ENCODE assay signal across 13 mouse cellular contexts in the genomic region with DNA sequence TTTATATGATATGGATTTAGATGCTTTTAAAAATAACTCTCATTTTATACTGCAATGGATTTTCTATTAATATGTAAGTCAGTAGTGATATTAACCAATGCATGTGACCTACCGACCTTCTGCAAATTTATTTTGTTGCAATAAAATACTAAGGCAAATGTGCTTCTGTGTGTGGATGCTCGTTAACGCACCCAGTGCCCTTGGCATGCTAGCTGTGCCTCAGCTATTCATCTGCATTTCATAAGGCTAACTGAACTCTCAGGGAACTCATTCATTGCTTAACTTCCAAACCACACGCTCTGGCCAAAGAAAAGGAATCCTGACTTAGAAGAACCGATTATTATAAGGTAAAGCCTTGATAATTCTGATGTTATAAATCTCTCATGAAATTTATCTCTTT.
A peak's percentile ranks its signal among the peaks of the same experiment; 100 is the strongest.
DNase-seq lines count a peak whose midpoint lies in the region; ATAC-seq and TF ChIP-seq lines count a peak whose summit lies in the region.
"Had no signal": no experiment of that assay in that cellular context is flagged by ENCODE, and none has a peak within 500 bp of the region (broad histone marks: within the 10 kb centered on the region; RNA-seq: fewer than 3 reads in every experiment).

No protein-coding gene starts in this region.

- H3K9me3 ChIP-seq in midbrain, embryonic 10.5 days (replicated peaks) = no peaks in the 10 kb centered on the region
- H3K9me3 ChIP-seq in midbrain, embryonic 11.5 days (ENCODE audit: control insufficient read depth, low read length) = no peaks in the 10 kb centered on the region
- H3K9me3 ChIP-seq in forebrain, embryonic 13.5 days (replicated peaks) = no peaks in the 10 kb centered on the region; the same call in 1 of the 2 replicates
- H3K9me3 ChIP-seq in hindbrain, embryonic 16.5 days (ENCODE audit: control insufficient read depth, low read length) = no peaks in the 10 kb centered on the region
- H3K9me3 ChIP-seq in neural tube, embryonic 13.5 days = no peaks in the 10 kb centered on the region
- no peaks in the 10 kb centered on the region for H3K9me3 ChIP-seq in stomach, postnatal 0 days (ENCODE audit: control insufficient read depth, low read length)
- H3K9me3 ChIP-seq: stomach, embryonic 15.5 days had no signal

- H3K36me3 ChIP-seq in midbrain, embryonic 10.5 days = no peaks in the 10 kb centered on the region
- no peaks in the 10 kb centered on the region for H3K36me3 ChIP-seq in midbrain, embryonic 11.5 days (ENCODE audit: control insufficient read depth, insufficient read depth, low read length)
- no peaks in the 10 kb centered on the region for H3K36me3 ChIP-seq in forebrain, embryonic 13.5 days (ENCODE audit: poor library complexity, severe bottlenecking)
- H3K36me3 ChIP-seq in hindbrain, embryonic 16.5 days (ENCODE audit: control insufficient read depth, insufficient read depth, low read length) = no peaks in the 10 kb centered on the region
- H3K36me3 ChIP-seq in neural tube, embryonic 13.5 days = no peaks in the 10 kb centered on the region
- no peaks in the 10 kb centered on the region for H3K36me3 ChIP-seq in stomach, postnatal 0 days (ENCODE audit: control insufficient read depth, insufficient read depth, low read length)
- H3K36me3 ChIP-seq: stomach, embryonic 15.5 days had no signal

- H3K27me3 ChIP-seq in midbrain, embryonic 10.5 days (ENCODE audit: low read depth, poor library complexity, severe bottlenecking) = peaks cover 12% of the 10 kb centered on the region
- H3K27me3 ChIP-seq in midbrain, embryonic 11.5 days (ENCODE audit: control insufficient read depth, insufficient read depth, low read length) = no peaks in the 10 kb centered on the region
- no peaks in the 10 kb centered on the region for H3K27me3 ChIP-seq in forebrain, embryonic 13.5 days
- H3K27me3 ChIP-seq in hindbrain, embryonic 16.5 days (replicated peaks; ENCODE audit: control insufficient read depth, insufficient read depth, low read length) = no peaks in the 10 kb centered on the region
- no peaks in the 10 kb centered on the region for H3K27me3 ChIP-seq in neural tube, embryonic 13.5 days
- H3K27me3 ChIP-seq in stomach, postnatal 0 days (ENCODE audit: control insufficient read depth, insufficient read depth, low read length) = no peaks in the 10 kb centered on the region
- H3K27me3 ChIP-seq: stomach, embryonic 15.5 days had no signal

- no peak overlapping the region; the same call in 1 of the 2 replicates for H3K4me2 ChIP-seq in midbrain, embryonic 11.5 days
- H3K4me2 ChIP-seq in forebrain, embryonic 13.5 days = peak overlapping the region; percentile 32
- peak overlapping the region; percentile 20; the same call in 1 of the 2 replicates for H3K4me2 ChIP-seq in hindbrain, embryonic 16.5 days (ENCODE audit: low read length)
- peak overlapping the region; percentile 38 for H3K4me2 ChIP-seq in neural tube, embryonic 13.5 days
- H3K4me2 ChIP-seq in stomach, postnatal 0 days (replicated peaks; ENCODE audit: low read depth) = no peak overlapping the region
- H3K4me2 ChIP-seq: stomach, embryonic 15.5 days had no signal

- no peak for ATAC-seq in midbrain, embryonic 11.5 days (ENCODE audit: low FRiP score)
- no peak for ATAC-seq in forebrain, embryonic 13.5 days
- ATAC-seq in hindbrain, embryonic 16.5 days = no peak
- no peak for ATAC-seq in neural tube, embryonic 13.5 days (ENCODE audit: low read depth)
- no peak for ATAC-seq in stomach, postnatal 0 days (ENCODE audit: low FRiP score, low TSS enrichment)
- no peak for ATAC-seq in activated CD4-positive, CD25-positive, alpha-beta regulatory T cell, adult 4 months

- no peak for TF ChIP-seq CTCF in stomach, postnatal 0 days (IDR thresholded peaks at IDR 0.05; ENCODE audit: low read depth)

- no peak for TF ChIP-seq EP300 in stomach, postnatal 0 days (optimal IDR thresholded peaks at IDR 0.05)

- H3K4me3 ChIP-seq in midbrain, embryonic 10.5 days = no peak overlapping the region
- no peak overlapping the region for H3K4me3 ChIP-seq in midbrain, embryonic 11.5 days (ENCODE audit: low read depth, low read length)
- H3K4me3 ChIP-seq in forebrain, embryonic 13.5 days = no peak overlapping the region
- H3K4me3 ChIP-seq in hindbrain, embryonic 16.5 days (ENCODE audit: low read length) = no peak overlapping the region
- no peak overlapping the region for H3K4me3 ChIP-seq in neural tube, embryonic 13.5 days
- H3K4me3 ChIP-seq in stomach, postnatal 0 days (ENCODE audit: low read depth, low read length) = no peak overlapping the region
- H3K4me3 ChIP-seq: stomach, embryonic 15.5 days had no signal

- H3K4me1 ChIP-seq in midbrain, embryonic 10.5 days = peaks cover 15% of the 10 kb centered on the region
- H3K4me1 ChIP-seq in midbrain, embryonic 11.5 days (ENCODE audit: control insufficient read depth, insufficient read depth, low read length) = peaks cover 8% of the 10 kb centered on the region
- H3K4me1 ChIP-seq in forebrain, embryonic 13.5 days = peaks cover 16% of the 10 kb centered on the region
- H3K4me1 ChIP-seq in hindbrain, embryonic 16.5 days (ENCODE audit: control insufficient read depth, insufficient read depth, low read depth, low read length) = peaks cover 10% of the 10 kb centered on the region
- H3K4me1 ChIP-seq in neural tube, embryonic 13.5 days (replicated peaks) = peaks cover 26% of the 10 kb centered on the region
- H3K4me1 ChIP-seq in stomach, postnatal 0 days (replicated peaks; ENCODE audit: control insufficient read depth, insufficient read depth) = no peaks in the 10 kb centered on the region
- H3K4me1 ChIP-seq: stomach, embryonic 15.5 days had no signal

- no peak for DNase-seq in midbrain, embryonic 10.5 days (ENCODE audit: low spot score)
- no peak for DNase-seq in midbrain, embryonic 11.5 days (ENCODE audit: low spot score, missing footprints)
- no peak for DNase-seq in stomach, postnatal 0 days (ENCODE audit: low spot score)
- DNase-seq in thymus, adult 18-20 months = no peak
- DNase-seq: adrenal gland, postnatal 25 days; cerebellum, adult 8-10 months; kidney, postnatal 14 days; lung, postnatal 14 days had no signal

- H3K9ac ChIP-seq in midbrain, embryonic 11.5 days (ENCODE audit: low read length) = no peak overlapping the region
- H3K9ac ChIP-seq in forebrain, embryonic 13.5 days = 0 out of 2 replicates have a peak overlapping the region, but pooled peaks have one; percentile 3
- H3K9ac ChIP-seq in hindbrain, embryonic 16.5 days (ENCODE audit: low read depth, low read length) = no peak overlapping the region
- no peak overlapping the region for H3K9ac ChIP-seq in neural tube, embryonic 13.5 days
- no peak overlapping the region for H3K9ac ChIP-seq in stomach, postnatal 0 days (ENCODE audit: low read length)
- H3K9ac ChIP-seq: stomach, embryonic 15.5 days had no signal

- H3K27ac ChIP-seq in midbrain, embryonic 10.5 days (replicated peaks) = peak overlapping the region; percentile 69
- H3K27ac ChIP-seq in midbrain, embryonic 11.5 days (ENCODE audit: low read depth, low read length) = no peak overlapping the region
- H3K27ac ChIP-seq in forebrain, embryonic 13.5 days = no peak overlapping the region
- H3K27ac ChIP-seq in hindbrain, embryonic 16.5 days (ENCODE audit: low read depth, low read length) = peak overlapping the region; percentile 26; the same call in 1 of the 2 replicates
- H3K27ac ChIP-seq in neural tube, embryonic 13.5 days (replicated peaks) = peak overlapping the region; percentile 52
- no peak overlapping the region for H3K27ac ChIP-seq in stomach, postnatal 0 days (replicated peaks)
- H3K27ac ChIP-seq: stomach, embryonic 15.5 days had no signal

- WGBS in midbrain, embryonic 10.5 days = 77% methylated on average over 5 of the region's 5 CpGs
- 55% methylated on average over 5 of the region's 5 CpGs for whole genome bisulfite sequencing in midbrain, embryonic 11.5 days
- WGBS in forebrain, embryonic 13.5 days = 20% methylated on average over 5 of the region's 5 CpGs
- 29% methylated on average over 5 of the region's 5 CpGs for WGBS in hindbrain, embryonic 16.5 days
- 21% methylated on average over 5 of the region's 5 CpGs for WGBS in neural tube, embryonic 13.5 days
- WGBS in stomach, postnatal 0 days = 81% methylated on average over 5 of the region's 5 CpGs

Comparison
In these comparisons a context has a peak if more than half of its experiments do, and no peak if none do; other contexts are left out.
1. H3K27ac ChIP-seq: peak in midbrain, embryonic 10.5 days (single experiment), hindbrain, embryonic 16.5 days (single experiment) and neural tube, embryonic 13.5 days (single experiment); none in midbrain, embryonic 11.5 days (single experiment), forebrain, embryonic 13.5 days (single experiment) and stomach, postnatal 0 days (single experiment).
2. H3K4me2 ChIP-seq: peak in forebrain, embryonic 13.5 days (single experiment), hindbrain, embryonic 16.5 days (single experiment) and neural tube, embryonic 13.5 days (single experiment); none in midbrain, embryonic 11.5 days (single experiment) and stomach, postnatal 0 days (single experiment).